Mouse (Mus musculus) myocyte (in vitro differentiated cells): ENCODE results near the gene Hbq1b.

Experiments used
- CEBPB ChIP-seq: IDR thresholded peaks from 2 replicates; pipeline ENCODE4 v1.6.1; 2011; ENCODE audit warnings: mild to moderate bottlenecking, moderate library complexity; ENCODE audit not compliant: poor library complexity, insufficient read depth, severe bottlenecking
- E2F4 ChIP-seq: IDR thresholded peaks from one replicate; pipeline ENCODE4 v1.6.1; 2011; ENCODE audit warnings: mild to moderate bottlenecking, control low read depth, moderate library complexity; ENCODE audit not compliant: insufficient read depth
- MAX ChIP-seq: IDR thresholded peaks from one replicate; pipeline ENCODE4 v1.6.1; 2011; ENCODE audit warnings: low read depth, mild to moderate bottlenecking, control low read depth
- MYOD1 ChIP-seq, 3 experiments: IDR thresholded peaks; one replicate each; pipeline ENCODE4 v1.6.1; 2011; ENCODE audit warnings: control low read depth in 2 of 3, low read depth in 2 of 3, mild to moderate bottlenecking in 2 of 3, moderate library complexity in 1 of 3; ENCODE audit not compliant: insufficient read length in 2 of 3, control insufficient read depth in 1 of 3
- MYOG ChIP-seq, 3 experiments: IDR thresholded peaks; one replicate each; pipeline ENCODE4 v1.6.1; 2011; ENCODE audit warnings: control low read depth in 2 of 3, low read depth in 2 of 3, mild to moderate bottlenecking in 2 of 3; ENCODE audit not compliant: insufficient read length in 2 of 3, control insufficient read depth in 1 of 3, insufficient read depth in 1 of 3
- POLR2A ChIP-seq: IDR thresholded peaks from one replicate; pipeline ENCODE4 v1.6.1; 2011; ENCODE audit warnings: low read depth, mild to moderate bottlenecking, control low read depth, moderate library complexity; ENCODE audit not compliant: insufficient read length
- POLR2AphosphoS2 ChIP-seq: IDR thresholded peaks from one replicate; pipeline ENCODE4 v1.6.1; 2011; ENCODE audit warnings: low read depth, control low read depth; ENCODE audit not compliant: insufficient read length
- REST ChIP-seq: IDR thresholded peaks from one replicate; pipeline ENCODE4 v1.6.1; 2011; ENCODE audit warnings: mild to moderate bottlenecking, control low read depth, moderate library complexity; ENCODE audit not compliant: insufficient read depth, insufficient read length
- SRF ChIP-seq: IDR thresholded peaks from one replicate; pipeline ENCODE4 v1.6.1; 2011; ENCODE audit warnings: low read depth; ENCODE audit not compliant: control insufficient read depth, insufficient read length
- TCF12 ChIP-seq: IDR thresholded peaks from one replicate; pipeline ENCODE4 v1.6.1; 2011; ENCODE audit warnings: mild to moderate bottlenecking, control low read depth; ENCODE audit not compliant: poor library complexity, insufficient read depth, severe bottlenecking
- TCF3 ChIP-seq: IDR thresholded peaks from one replicate; pipeline ENCODE4 v1.6.1; 2011; ENCODE audit warnings: low read depth, control low read depth; ENCODE audit not compliant: insufficient read length
- USF1 ChIP-seq: IDR thresholded peaks from one replicate; pipeline ENCODE4 v1.6.1; 2011; ENCODE audit warnings: low read depth, mild to moderate bottlenecking, control low read depth, moderate library complexity

DNA sequence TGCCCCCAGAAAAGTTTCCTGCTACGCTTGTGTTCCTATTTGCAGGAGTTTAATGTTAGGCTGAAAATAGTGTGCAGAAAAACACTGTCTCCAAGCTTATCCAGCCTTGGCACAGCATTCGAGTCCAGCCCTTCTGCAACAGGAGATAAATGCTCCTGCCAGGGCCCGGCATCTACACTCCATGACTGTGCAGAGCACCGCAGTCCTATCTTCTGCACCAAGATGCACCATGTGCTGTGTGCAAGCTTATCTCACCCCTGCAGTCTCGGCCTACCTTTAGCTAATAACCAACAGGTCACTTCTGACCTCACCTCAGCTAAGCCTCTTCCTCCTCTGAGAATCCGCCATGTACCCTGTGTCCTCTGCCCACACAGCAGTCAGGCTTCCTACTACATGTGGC lies 41.2 kb upstream of the Hbq1b start:
- TF ChIP-seq POLR2A (no peak), USF1 (no peak), MAX (no peak), E2F4 (no peak), MYOD1 (IDR thresholded peaks at IDR 0.05; ENCODE audit: control insufficient read depth in 1 of 3, insufficient read length in 2 of 3, low read depth in 2 of 3) (no peak), REST (no peak), POLR2AphosphoS2 (no peak), TCF12 (no peak), CEBPB (no peak), MYOG (IDR thresholded peaks at IDR 0.05; ENCODE audit: control insufficient read depth in 1 of 3, insufficient read depth in 1 of 3, insufficient read length in 2 of 3, low read depth in 2 of 3) (no peak), SRF (no peak), TCF3 (no peak)
